Mouse (Mus musculus) erythroblast, embryonic 14.5 days (primary cell): ENCODE data around the gene Foxo6. TPM values are rescaled to one million over a fixed set of nuclear protein-coding genes. Genes with fewer than 3 reads are reported as not detected.

Experiments used
- H3K27me3 ChIP-seq: 2 replicates; pipeline ENCODE4 v1.6.1; 2012; ENCODE audit warnings: inconsistent platforms; ENCODE audit not compliant: control insufficient read depth
- H3K36me3 ChIP-seq: 2 replicates; pipeline ENCODE4 v1.6.1; 2012; ENCODE audit warnings: mild to moderate bottlenecking, inconsistent platforms; ENCODE audit not compliant: control insufficient read depth
- H3K4me1 ChIP-seq: 2 replicates; pipeline ENCODE4 v1.6.1; 2012; ENCODE audit warnings: inconsistent platforms; ENCODE audit not compliant: control insufficient read depth
- H3K4me3 ChIP-seq: replicated peaks from 2 replicates; pipeline ENCODE3; 2012; ENCODE audit warnings: moderate library complexity, mild to moderate bottlenecking, inconsistent platforms
- H3K9me3 ChIP-seq: 2 replicates; pipeline ENCODE4 v1.6.1; 2012; ENCODE audit warnings: low read length, inconsistent platforms, mixed read lengths; ENCODE audit not compliant: control insufficient read depth
- GATA1 ChIP-seq: IDR thresholded peaks from 2 replicates; pipeline ENCODE4 v1.6.1; 2012; ENCODE audit warnings: low read length, inconsistent platforms, mixed read lengths
- TAL1 ChIP-seq: IDR thresholded peaks from 3 replicates; pipeline ENCODE4 v1.6.1; 2012; ENCODE audit warnings: low read length, inconsistent platforms, mixed read lengths
- polyA plus RNA-seq: library from polyadenylated mRNA; stranded (reverse); fragments of >175 nt; gene quantifications from 2 replicates; pipeline ENCODE4 v1.2.3, GENCODE M21; 2012

The Foxo6 gene
- polyA plus RNA-seq, 1 experiment: not detected

GRCm38 (mm10) chr4:120227224-120227623, 59.9 kb downstream of the Foxo6 start:
- Histone ChIP-seq H3K4me3 (no peak overlapping the region), H3K4me1 (no peaks in the 10 kb centered on the region; the same call in 1 of the 2 replicates), H3K9me3 (no peaks in the 10 kb centered on the region), H3K27me3 (no peaks in the 10 kb centered on the region), H3K36me3 (no peaks in the 10 kb centered on the region)
- TF ChIP-seq TAL1 (no peak), GATA1 (no peak)

DNA sequence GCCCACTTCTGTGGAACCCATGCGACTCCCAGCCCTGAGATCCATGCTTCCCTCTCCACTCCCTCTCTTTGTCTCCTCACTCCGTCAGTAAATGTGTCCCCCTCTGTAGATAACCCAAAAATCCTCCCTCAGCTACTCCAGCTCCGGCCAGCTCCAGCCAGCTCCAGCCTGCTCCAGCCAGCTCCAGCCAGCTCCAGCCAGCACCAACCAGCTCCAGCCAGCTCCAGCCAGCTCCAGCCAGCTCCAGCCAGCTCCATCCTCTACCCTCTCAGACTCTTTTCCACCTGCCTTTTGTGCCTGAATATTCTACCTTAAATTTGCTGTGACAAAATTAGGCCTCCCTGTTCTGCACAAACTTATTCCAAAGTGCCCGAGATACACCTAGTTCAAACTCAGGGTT, 60.5 kb downstream of the Foxo6 start:
- TF ChIP-seq GATA1 (no peak), TAL1 (no peak)
- Histone ChIP-seq H3K4me1 (no peaks in the 10 kb centered on the region; the same call in 1 of the 2 replicates), H3K36me3 (no peaks in the 10 kb centered on the region), H3K9me3 (no peaks in the 10 kb centered on the region), H3K27me3 (no peaks in the 10 kb centered on the region), H3K4me3 (no peak overlapping the region)

DNA sequence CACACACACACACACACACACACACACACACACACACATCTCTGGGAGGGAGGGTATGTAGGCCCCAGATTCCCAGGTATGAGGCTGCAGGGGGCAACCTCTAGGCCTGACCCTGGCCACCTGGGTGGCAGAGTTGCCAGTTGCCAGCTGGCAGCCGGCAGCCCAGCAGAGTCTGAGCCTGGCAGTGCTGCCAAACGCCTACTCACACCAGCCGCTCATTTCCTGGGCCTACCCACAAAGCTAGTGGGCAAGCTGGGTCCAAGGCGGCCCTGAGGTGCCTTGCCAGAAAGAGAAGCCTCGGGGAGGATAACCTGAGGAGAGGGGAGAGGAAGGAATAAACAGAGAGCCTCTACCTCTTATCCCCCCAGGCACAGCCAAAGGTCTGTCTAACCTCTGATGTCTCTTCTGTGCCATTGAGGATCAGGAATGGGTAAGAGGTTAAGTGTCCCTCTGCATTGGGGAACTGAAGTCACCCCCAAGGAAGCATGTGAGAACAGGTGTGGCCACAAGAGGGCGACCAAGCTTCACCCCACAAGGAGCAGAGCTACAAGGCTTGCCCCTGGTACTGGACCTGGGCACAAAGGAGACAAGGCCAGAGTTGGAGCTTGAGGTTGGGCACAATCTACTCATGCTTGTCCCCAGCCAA, 61.9 kb downstream of the Foxo6 start:
- Histone ChIP-seq H3K9me3 (no peaks in the 10 kb centered on the region), H3K4me1 (no peaks in the 10 kb centered on the region; the same call in 1 of the 2 replicates), H3K4me3 (no peak overlapping the region), H3K27me3 (no peaks in the 10 kb centered on the region), H3K36me3 (no peaks in the 10 kb centered on the region)
- TF ChIP-seq GATA1 (no peak), TAL1 (no peak)

DNA sequence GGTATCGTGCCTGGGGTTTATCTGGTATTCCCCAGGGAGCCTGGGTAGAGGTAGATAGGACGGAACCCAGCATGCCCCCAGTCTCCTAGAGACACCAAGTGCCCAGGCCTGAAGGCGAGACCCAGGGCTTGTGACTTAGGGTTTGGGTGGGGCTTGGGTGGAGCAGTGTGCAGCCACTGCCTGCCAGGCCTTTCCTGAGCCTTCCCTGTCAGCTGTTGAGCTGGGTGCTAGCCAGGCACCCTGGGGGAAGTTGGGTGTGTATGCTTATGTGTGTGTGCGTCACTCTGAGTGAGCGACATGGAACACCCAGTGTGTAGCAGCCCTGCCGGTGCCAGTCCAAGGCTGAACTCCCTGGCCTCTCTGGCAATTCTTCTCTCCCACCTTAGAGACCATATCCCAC, 63.3 kb downstream of the Foxo6 start:
- H3K9me3 ChIP-seq: no peaks in the 10 kb centered on the region
- H3K36me3 ChIP-seq: no peaks in the 10 kb centered on the region
- H3K4me3 ChIP-seq: no peak overlapping the region
- H3K27me3 ChIP-seq: no peaks in the 10 kb centered on the region
- no peaks in the 10 kb centered on the region; the same call in 1 of the 2 replicates for H3K4me1 ChIP-seq
- TF ChIP-seq TAL1: no peak
- no peak for TF ChIP-seq GATA1

GRCm38 (mm10) chr4:120223108-120223745, 63.9 kb downstream of the Foxo6 start:
- TF ChIP-seq TAL1 (no peak), GATA1 (no peak)
- Histone ChIP-seq H3K27me3 (no peaks in the 10 kb centered on the region), H3K4me1 (no peaks in the 10 kb centered on the region; the same call in 1 of the 2 replicates), H3K36me3 (no peaks in the 10 kb centered on the region), H3K9me3 (no peaks in the 10 kb centered on the region), H3K4me3 (no peak overlapping the region)

- H3K9me3 ChIP-seq: no peaks in the 10 kb centered on the region
- no peaks in the 10 kb centered on the region for H3K27me3 ChIP-seq
- H3K36me3 ChIP-seq: no peaks in the 10 kb centered on the region
- TF ChIP-seq TAL1 (no peak), GATA1 (no peak)
- H3K4me3 ChIP-seq: no peak overlapping the region
- H3K4me1 ChIP-seq: no peaks in the 10 kb centered on the region; the same call in 1 of the 2 replicates
Observed at GRCm38 (mm10) chr4:120221708-120222107, 65.4 kb downstream of the Foxo6 start.

- Histone ChIP-seq H3K27me3 (no peaks in the 10 kb centered on the region), H3K9me3 (no peaks in the 10 kb centered on the region)
Observed at GRCm38 (mm10) chr4:120218878-120219277, 68.3 kb downstream of the Foxo6 start.

More at GRCm38 (mm10) chr4:120218878-120219277, 68.3 kb downstream of the Foxo6 start:
- Histone ChIP-seq H3K4me3 (no peak overlapping the region), H3K4me1 (no peaks in the 10 kb centered on the region; the same call in 1 of the 2 replicates), H3K36me3 (no peaks in the 10 kb centered on the region)
- no peak for TF ChIP-seq GATA1
- no peak for TF ChIP-seq TAL1

Other genes with a start within 250 kb of the Foxo6 start
- gene AL607142.1, start 222.4 kb downstream of the Foxo6 start, polyA plus RNA-seq: not detected in 2 replicates
- not detected in 2 replicates for gene Edn2, start 126.1 kb downstream of the Foxo6 start, polyA plus RNA-seq
- gene Scmh1, start 117.9 kb upstream of the Foxo6 start, polyA plus RNA-seq: 4.9 and 8.4 TPM in 2 replicates
- not detected in 2 replicates for gene Slfnl1, start 244.9 kb upstream of the Foxo6 start, polyA plus RNA-seq